Mouse (Mus musculus) ES-E14 (cell line): ENCODE results near the gene Foxn3.

Experiments
- CHD2 ChIP-seq: IDR thresholded peaks from 2 replicates; pipeline ENCODE4 v1.6.1; 2014; ENCODE audit warnings: mild to moderate bottlenecking, low read depth, low read length, inconsistent platforms
- ZC3H11A ChIP-seq: IDR thresholded peaks from 2 replicates; pipeline ENCODE4 v1.6.1; 2012; ENCODE audit warnings: low read depth, mild to moderate bottlenecking, inconsistent platforms, low read length, borderline replicate concordance
- ZNF384 ChIP-seq: IDR thresholded peaks from 2 replicates; pipeline ENCODE4 v1.6.1; 2012; ENCODE audit warnings: low read depth, low read length, inconsistent platforms

DNA sequence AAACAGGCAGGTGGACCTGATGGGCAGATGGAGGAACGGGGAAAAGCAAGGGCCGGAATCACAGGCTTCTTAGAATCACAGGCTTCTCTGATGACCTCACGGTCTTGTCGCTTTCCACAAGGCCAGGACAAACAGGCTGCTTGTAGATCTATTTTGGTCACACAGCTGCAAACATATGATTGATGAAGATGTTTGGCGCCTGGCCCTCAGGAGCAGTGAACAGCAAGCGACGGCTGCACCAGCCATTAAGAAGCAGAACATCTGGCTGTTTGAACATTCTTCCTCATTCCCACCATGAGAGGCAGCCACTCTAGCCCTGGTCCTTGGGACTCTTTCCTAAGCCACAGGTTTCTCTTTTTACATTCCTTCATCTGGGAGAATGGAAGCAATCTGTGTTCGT, 294.0 kb downstream of the Foxn3 start:
- no peak for TF ChIP-seq ZC3H11A
- TF ChIP-seq ZNF384, result no peak
- no peak for TF ChIP-seq CHD2
